Mouse (Mus musculus) left cerebral cortex, postnatal 10 days (tissue): Measurements from ENCODE around the gene Nfya. TPM values are rescaled to one million over a fixed set of nuclear protein-coding genes. Genes with fewer than 3 reads are reported as not detected.

ENCODE experiments used
- DNase-seq, 2 experiments: peaks; one replicate each; pipeline ENCODE4 v3.0.0; 2021 to 2022; ENCODE audit warnings: low spot score in 2 of 2, mixed read lengths in 1 of 2; ENCODE audit errors: extremely low spot score in 1 of 2
- intact Hi-C: fragments of 180-260 bp; cut with DNase I; formaldehyde crosslinking; loops from one replicate; pipeline ENCODE4 v1.15.1; 2025
- total RNA-seq, 2 experiments: library from RNA; stranded (reverse); gene quantifications; 2 replicates each; pipeline ENCODE4 v1.2.3; 2021

The Nfya gene
- total RNA-seq: 10 to 100 TPM; 33.3 to 34.3 TPM

DNA sequence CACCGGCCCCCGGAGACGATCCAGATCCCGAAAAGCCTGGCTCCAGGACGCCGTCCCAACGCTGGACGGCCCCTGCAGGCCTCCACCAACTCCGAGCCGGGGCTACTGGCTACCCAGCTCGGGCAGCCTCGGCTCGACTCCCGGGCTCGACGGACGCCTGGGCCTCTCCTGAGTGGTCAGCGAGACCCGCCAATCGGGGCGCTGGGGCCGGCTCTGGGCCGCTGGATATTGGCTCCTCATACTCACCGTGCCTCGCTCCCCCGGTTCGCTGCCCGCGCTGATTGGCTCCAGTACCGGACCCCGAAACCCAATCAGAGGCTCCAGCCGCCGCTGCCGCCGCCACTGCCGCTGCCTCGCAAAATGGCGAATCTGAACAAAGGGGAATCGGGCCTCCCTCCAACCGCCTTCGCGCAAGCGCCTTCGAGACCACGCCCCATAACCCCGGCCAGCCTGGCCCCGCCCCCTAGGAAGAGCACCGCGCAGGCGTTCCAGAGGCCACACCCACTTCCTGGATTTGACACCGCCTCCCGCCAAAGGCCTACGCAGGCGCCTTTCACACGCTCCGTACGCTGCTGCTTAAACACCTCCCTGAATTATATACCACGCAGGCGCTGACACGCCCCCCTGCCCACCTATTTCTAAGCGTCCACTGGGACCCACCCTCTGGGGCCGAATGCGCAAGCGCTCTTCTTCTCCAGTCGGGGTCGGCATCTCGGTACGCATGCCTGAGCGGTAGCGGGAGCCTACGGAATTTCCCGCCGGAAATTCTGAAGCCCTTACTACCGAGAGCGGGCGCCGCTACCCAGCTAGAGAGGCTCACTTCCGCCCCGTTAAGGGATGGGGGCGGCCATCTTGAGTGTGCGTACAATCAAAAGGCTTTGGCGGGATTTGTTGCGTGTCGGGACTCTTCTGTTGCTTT lies at the start of gene Nfya, which contains the start of gene Oard1:
Nfya (minus strand) TSS at position 527 of the 919 bp plus-strand sequence.
Oard1 (plus strand) TSS at position 635 of the 919 bp plus-strand sequence.
- DNase-seq: peak; percentile 99 to 100
- intact Hi-C loops: loop anchor here (5.0 to 10.0 kb wide), 2 partner anchors 132 to 995 kb away; no protein-coding TSS in a partner anchor

GRCm38 (mm10) chr17:48457971-48458653 lies 48.4 kb upstream of the Nfya start:
- intact Hi-C loops: no loop called here
- no peak for DNase-seq

DNA sequence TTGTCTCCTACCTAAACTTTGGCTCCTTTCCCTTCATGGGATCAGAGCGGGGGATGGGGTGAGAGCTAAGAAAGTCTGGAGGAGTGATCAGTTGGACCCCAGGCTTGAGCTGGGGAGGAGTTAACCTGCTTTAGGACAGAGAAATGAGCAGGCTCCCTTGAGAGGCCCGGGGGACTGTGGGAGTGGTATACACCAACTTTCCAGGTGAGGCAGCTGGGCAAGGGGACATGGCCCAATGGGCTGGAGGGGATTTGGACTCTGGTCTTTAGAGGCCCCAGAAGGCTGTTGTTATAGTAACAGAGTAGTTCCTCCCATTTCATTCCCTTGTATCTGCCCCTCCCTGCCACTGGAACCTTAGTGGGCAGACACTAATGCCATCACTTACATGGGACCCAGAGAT lies 46.2 kb upstream of the Nfya start:
- intact Hi-C loops: no loop called here

GRCm38 (mm10) chr17:48454688-48455087 lies 45.0 kb upstream of the Nfya start, which contains the start of gene Unc5cl:
TSS of gene Unc5cl (plus strand) at chr17:48454901.
- intact Hi-C loops: no loop called here
- DNase-seq: no peak

More for the DNA sequence above, 46.2 kb upstream of the Nfya start:
- DNase-seq: no peak

DNA sequence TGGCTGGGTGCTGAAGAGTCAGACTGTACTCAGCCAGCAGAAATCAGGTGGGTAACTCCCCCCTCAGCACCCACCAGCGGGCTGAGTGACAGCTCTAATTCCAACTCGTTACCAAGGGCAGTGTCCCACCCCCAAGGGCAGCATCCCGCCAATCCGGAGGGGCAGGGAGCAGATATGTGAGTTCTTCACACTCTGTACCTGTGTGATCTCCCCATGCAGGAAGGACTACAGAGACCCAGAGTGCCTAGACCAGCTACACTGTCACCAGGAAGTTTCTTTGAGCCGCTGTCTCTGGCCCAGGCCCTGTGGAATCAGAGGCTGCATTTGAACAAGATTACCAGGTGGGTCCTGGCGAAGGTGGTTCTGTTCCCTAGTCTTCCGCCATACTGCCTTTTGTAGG lies 44.5 kb upstream of the Nfya start:
- DNase-seq: no peak
- intact Hi-C loops: no loop called here

GRCm38 (mm10) chr17:48453489-48453888 lies 43.8 kb upstream of the Nfya start:
- no peak for DNase-seq
- intact Hi-C loops: no loop called here

- intact Hi-C loops: no loop called here
- DNase-seq: no peak
Measured at GRCm38 (mm10) chr17:48451753-48452444, 42.2 kb upstream of the Nfya start.

DNA sequence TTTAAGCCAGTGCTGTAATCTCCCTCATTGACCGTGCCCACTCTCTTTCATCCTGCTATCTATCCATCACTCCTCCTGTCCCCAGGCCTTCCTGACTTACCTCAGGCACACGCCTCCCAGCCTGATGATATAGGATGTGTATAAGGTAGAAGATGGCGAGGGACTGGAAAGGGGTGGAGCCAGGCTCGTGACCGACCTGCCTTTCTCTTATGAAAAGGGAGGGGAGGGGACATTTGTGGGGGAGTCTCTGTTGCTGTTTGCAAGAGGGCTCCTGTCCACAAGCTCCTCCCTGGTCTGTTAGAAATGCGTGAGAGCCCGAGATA lies 41.6 kb upstream of the Nfya start, which contains the start of gene Tspo2:
Tspo2 (minus strand) TSS at position 170 of the 323 bp plus-strand sequence.
- intact Hi-C loops: no loop called here
- no peak for DNase-seq

DNA sequence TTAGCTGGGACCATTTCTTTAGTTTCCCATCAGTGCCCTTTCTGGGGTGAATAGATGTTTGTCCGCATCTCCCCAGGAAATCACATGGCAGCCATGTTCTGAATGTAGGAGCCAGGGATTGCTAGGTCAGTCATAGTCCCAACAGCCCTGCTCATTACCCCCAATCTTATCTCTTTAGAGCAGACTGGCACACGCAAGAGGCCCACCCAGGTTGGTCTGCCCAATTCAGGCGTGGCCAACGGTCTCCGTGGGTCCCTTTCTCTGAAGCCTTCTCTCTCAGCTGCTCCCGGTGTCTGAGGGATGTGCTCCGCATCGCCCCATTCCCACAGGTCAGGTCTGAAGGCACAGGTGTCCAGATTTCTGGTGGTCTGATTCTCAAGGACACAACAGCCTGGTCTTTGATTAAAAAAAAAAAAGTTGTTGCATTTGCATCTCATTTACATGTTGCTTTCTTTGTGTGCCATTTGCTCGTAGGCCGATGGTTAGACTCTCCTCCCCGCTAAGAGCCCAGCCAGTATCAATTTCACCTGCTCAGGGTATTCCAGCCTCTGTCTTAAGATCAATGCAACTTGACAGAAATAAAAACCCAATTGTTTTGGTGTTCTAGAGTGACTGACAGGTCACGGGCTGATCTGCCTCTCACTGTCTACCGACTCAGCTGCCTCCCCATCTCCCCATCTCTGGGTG lies 41.1 kb upstream of the Nfya start:
- intact Hi-C loops: no loop called here
- DNase-seq: no peak

DNA sequence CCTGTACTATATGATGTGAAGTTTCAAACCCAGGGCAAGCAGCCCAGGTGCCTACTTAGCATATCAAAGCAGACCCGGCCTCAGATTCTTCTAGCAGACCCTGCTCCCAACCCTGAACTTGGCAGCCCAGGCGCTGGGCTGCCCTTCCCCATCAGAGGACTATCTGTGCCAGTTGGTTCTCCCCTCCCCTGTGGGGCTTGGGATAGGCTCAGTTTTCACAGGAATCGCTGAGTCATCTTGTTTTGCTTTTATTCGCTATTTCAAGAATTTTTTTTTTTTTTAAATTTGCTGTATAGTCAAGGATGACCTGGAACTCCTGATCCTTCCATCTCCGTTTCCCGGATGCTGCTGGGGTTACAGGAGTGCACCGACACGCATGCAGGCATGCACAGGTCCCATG lies 38.0 kb upstream of the Nfya start:
- DNase-seq: no peak
- intact Hi-C loops: no loop called here

GRCm38 (mm10) chr17:48443542-48444145 lies 33.9 kb upstream of the Nfya start:
- intact Hi-C loops: no loop called here
- DNase-seq: no peak

GRCm38 (mm10) chr17:48442745-48443457 lies 33.2 kb upstream of the Nfya start:
- no peak for DNase-seq
- intact Hi-C loops: no loop called here

- DNase-seq: no peak
- intact Hi-C loops: no loop called here
Measured at GRCm38 (mm10) chr17:48437421-48437911, 27.8 kb upstream of the Nfya start.

- intact Hi-C loops: no loop called here
- no peak for DNase-seq
Measured at GRCm38 (mm10) chr17:48436487-48436886, 26.8 kb upstream of the Nfya start.

- no peak for DNase-seq
- intact Hi-C loops: no loop called here
Measured at GRCm38 (mm10) chr17:48434479-48434878, 24.8 kb upstream of the Nfya start.

- no peak for DNase-seq
- intact Hi-C loops: no loop called here
Measured at GRCm38 (mm10) chr17:48433689-48434330, 24.1 kb upstream of the Nfya start.

- intact Hi-C loops: no loop called here
- DNase-seq: no peak
Measured at GRCm38 (mm10) chr17:48433006-48433655, 23.4 kb upstream of the Nfya start.
